Mouse (Mus musculus) MEL (cell line): ENCODE results near the gene Wdr24. TPM values are rescaled to one million over a fixed set of nuclear protein-coding genes. Genes with fewer than 3 reads are reported as not detected.

Experiments
- DNase-seq: peaks from one replicate; pipeline ENCODE4 v3.0.0; 2011; ENCODE audit warnings: low read depth, low spot score
- H3K27ac ChIP-seq: 2 replicates; pipeline ENCODE4 v1.5.1; 2012; ENCODE audit warnings: low read depth, mild to moderate bottlenecking, control low read depth, low read length, moderate library complexity; ENCODE audit not compliant: control insufficient read depth
- H3K27me3 ChIP-seq, 2 experiments: fragments of 150-350 bp in 1 of 2; sonication (generic) in 1 of 2; 2 replicates each; pipeline ENCODE4 v1.6.1; 2012; ENCODE audit warnings: low read length in 2 of 2, mild to moderate bottlenecking in 2 of 2, improper control_type of control experiment in 1 of 2, moderate library complexity in 1 of 2; ENCODE audit not compliant: insufficient read depth in 2 of 2, control insufficient read depth in 1 of 2
- H3K36me3 ChIP-seq, 2 experiments: 2 replicates each; pipeline ENCODE4 v1.6.1; 2012 to 2014; ENCODE audit warnings: low read length in 2 of 2, improper control_type of control experiment in 1 of 2, inconsistent platforms in 1 of 2, mild to moderate bottlenecking in 1 of 2; ENCODE audit not compliant: insufficient read depth in 2 of 2, control insufficient read depth in 1 of 2
- H3K4me1 ChIP-seq, 2 experiments: fragments of 150-350 bp in 1 of 2; sonication (generic) in 1 of 2; 2 replicates each; pipeline ENCODE4 v1.6.1; 2012; ENCODE audit warnings: low read length in 2 of 2, improper control_type of control experiment in 1 of 2, mild to moderate bottlenecking in 1 of 2; ENCODE audit not compliant: insufficient read depth in 2 of 2, control insufficient read depth in 1 of 2
- H3K4me3 ChIP-seq, 2 experiments: fragments of 150-350 bp in 1 of 2; sonication (generic) in 1 of 2; 2 replicates each; pipeline ENCODE4 v1.5.1; 2012; ENCODE audit warnings: low read depth in 2 of 2, low read length in 2 of 2, mild to moderate bottlenecking in 2 of 2, moderate library complexity in 2 of 2, control low read depth in 1 of 2, improper control_type of control experiment in 1 of 2; ENCODE audit not compliant: control insufficient read depth in 1 of 2, insufficient read depth in 1 of 2
- H3K79me2 ChIP-seq: 2 replicates; pipeline ENCODE4 v1.6.1; 2012; ENCODE audit warnings: mild to moderate bottlenecking, low read length, moderate library complexity; ENCODE audit not compliant: control insufficient read depth, poor library complexity, insufficient read depth
- H3K9ac ChIP-seq: 2 replicates; pipeline ENCODE4 v1.6.1; 2012; ENCODE audit warnings: low read depth, mild to moderate bottlenecking, control low read depth, low read length, moderate library complexity; ENCODE audit not compliant: control insufficient read depth, poor library complexity, severe bottlenecking
- H3K9me3 ChIP-seq: fragments of 150-350 bp; sonication (generic); replicated peaks from 2 replicates; pipeline ENCODE4 v1.6.1; 2012; ENCODE audit warnings: mild to moderate bottlenecking, low read length, improper control_type of control experiment, moderate library complexity; ENCODE audit not compliant: insufficient read depth
- BHLHE40 ChIP-seq: IDR thresholded peaks from 2 replicates; pipeline ENCODE4 v1.6.1; 2012; ENCODE audit warnings: low read depth, mild to moderate bottlenecking, inconsistent platforms, low read length, improper control_type of control experiment, borderline replicate concordance
- E2F4 ChIP-seq: IDR thresholded peaks from 2 replicates; pipeline ENCODE4 v1.6.1; 2011; ENCODE audit warnings: low read depth, low read length, improper control_type of control experiment, borderline replicate concordance
- ETS1 ChIP-seq: IDR thresholded peaks from 2 replicates; pipeline ENCODE4 v1.6.1; 2012; ENCODE audit warnings: low read depth, mild to moderate bottlenecking, inconsistent platforms, low read length, improper control_type of control experiment, moderate library complexity
- GABPA ChIP-seq: IDR thresholded peaks from 2 replicates; pipeline ENCODE4 v1.6.1; 2012; ENCODE audit warnings: low read depth, mild to moderate bottlenecking, inconsistent platforms, low read length, improper control_type of control experiment, moderate library complexity
- GATA1 ChIP-seq: IDR thresholded peaks from 2 replicates; pipeline ENCODE4 v1.6.1; 2011; ENCODE audit warnings: low read depth, low read length, improper control_type of control experiment
- HCFC1 ChIP-seq: IDR thresholded peaks from 2 replicates; pipeline ENCODE4 v1.6.1; 2012; ENCODE audit warnings: low read depth, mild to moderate bottlenecking, inconsistent platforms, low read length, improper control_type of control experiment, moderate library complexity
- JUND ChIP-seq: IDR thresholded peaks from 2 replicates; pipeline ENCODE4 v1.6.1; 2011; ENCODE audit warnings: low read depth, mild to moderate bottlenecking, improper control_type of control experiment, low read length
- MAX ChIP-seq: IDR thresholded peaks from 2 replicates; pipeline ENCODE4 v1.6.1; 2011; ENCODE audit warnings: low read length, improper control_type of control experiment
- MAZ ChIP-seq: IDR thresholded peaks from 2 replicates; pipeline ENCODE4 v1.6.1; 2012; ENCODE audit warnings: low read depth, mild to moderate bottlenecking, inconsistent platforms, low read length, improper control_type of control experiment
- MXI1 ChIP-seq: IDR thresholded peaks from 2 replicates; pipeline ENCODE4 v1.6.1; 2011; ENCODE audit warnings: mild to moderate bottlenecking, low read depth, low read length, improper control_type of control experiment
- MYB ChIP-seq: IDR thresholded peaks from 2 replicates; pipeline ENCODE4 v1.6.1; 2011; ENCODE audit warnings: mild to moderate bottlenecking, low read depth, low read length, improper control_type of control experiment
- NELFE ChIP-seq: IDR thresholded peaks from 2 replicates; pipeline ENCODE4 v1.6.1; 2011; ENCODE audit warnings: low read depth, low read length, improper control_type of control experiment
- NRF1 ChIP-seq: IDR thresholded peaks from 2 replicates; pipeline ENCODE4 v1.6.1; 2014; ENCODE audit warnings: low read depth, mild to moderate bottlenecking, inconsistent platforms, low read length, improper control_type of control experiment, moderate library complexity; ENCODE audit not compliant: poor library complexity, insufficient read depth, severe bottlenecking
- POLR2A ChIP-seq, 2 experiments: IDR thresholded peaks; 2 replicates each; pipeline ENCODE4 v1.6.1; 2011 to 2012; ENCODE audit warnings: low read length in 2 of 2, mild to moderate bottlenecking in 2 of 2, control low read depth in 1 of 2, improper control_type of control experiment in 1 of 2, low read depth in 1 of 2, moderate library complexity in 1 of 2; ENCODE audit not compliant: control insufficient read depth in 1 of 2, insufficient read depth in 1 of 2, poor library complexity in 1 of 2
- POLR2AphosphoS2 ChIP-seq: IDR thresholded peaks from 2 replicates; pipeline ENCODE4 v1.6.1; 2011; ENCODE audit warnings: low read length, improper control_type of control experiment
- POLR2AphosphoS5 ChIP-seq: IDR thresholded peaks from 2 replicates; pipeline ENCODE4 v1.6.1; 2012; ENCODE audit warnings: low read depth, borderline replicate concordance, mild to moderate bottlenecking, inconsistent platforms, low read length, moderate library complexity, mixed read lengths
- RAD21 ChIP-seq: IDR thresholded peaks from 2 replicates; pipeline ENCODE4 v1.6.1; 2011; ENCODE audit warnings: mild to moderate bottlenecking, low read depth, low read length, improper control_type of control experiment
- RCOR1 ChIP-seq: IDR thresholded peaks from 2 replicates; pipeline ENCODE4 v1.6.1; 2012; ENCODE audit warnings: low read depth, mild to moderate bottlenecking, inconsistent platforms, low read length, improper control_type of control experiment
- SIN3A ChIP-seq: IDR thresholded peaks from 2 replicates; pipeline ENCODE4 v1.6.1; 2012; ENCODE audit warnings: low read length, improper control_type of control experiment, inconsistent platforms
- TAL1 ChIP-seq: IDR thresholded peaks from 2 replicates; pipeline ENCODE4 v1.6.1; 2012; ENCODE audit warnings: mild to moderate bottlenecking, inconsistent platforms, low read length, moderate library complexity, mixed read lengths
- TBP ChIP-seq: IDR thresholded peaks from 2 replicates; pipeline ENCODE4 v1.8.0; 2011; ENCODE audit warnings: low read depth, low read length, improper control_type of control experiment
- TCF12 ChIP-seq: IDR thresholded peaks from 2 replicates; pipeline ENCODE4 v1.6.1; 2014; ENCODE audit warnings: low read depth, mild to moderate bottlenecking, inconsistent platforms, low read length, improper control_type of control experiment, moderate library complexity
- USF1 ChIP-seq: IDR thresholded peaks from 2 replicates; pipeline ENCODE4 v1.6.1; 2014; ENCODE audit warnings: low read depth, mild to moderate bottlenecking, inconsistent platforms, low read length, improper control_type of control experiment, moderate library complexity
- USF2 ChIP-seq, 2 experiments: IDR thresholded peaks; 2 replicates each; pipeline ENCODE4 v1.6.1; 2011 to 2012; ENCODE audit warnings: improper control_type of control experiment in 2 of 2, low read length in 2 of 2, borderline replicate concordance in 1 of 2, inconsistent platforms in 1 of 2, low read depth in 1 of 2, mild to moderate bottlenecking in 1 of 2; ENCODE audit not compliant: insufficient read depth in 1 of 2
- ZKSCAN1 ChIP-seq: IDR thresholded peaks from 2 replicates; pipeline ENCODE4 v1.6.1; 2012; ENCODE audit warnings: low read depth, mild to moderate bottlenecking, inconsistent platforms, low read length, improper control_type of control experiment, moderate library complexity
- ZNF384 ChIP-seq: IDR thresholded peaks from 2 replicates; pipeline ENCODE4 v1.6.1; 2012; ENCODE audit warnings: low read depth, mild to moderate bottlenecking, inconsistent platforms, low read length, improper control_type of control experiment
- polyA plus RNA-seq, 2 experiments: library from polyadenylated mRNA; stranded (reverse) in 1 of 2; unstranded in 1 of 2; fragments of >175 nt in 1 of 2; fragments of >200 nt in 1 of 2; gene quantifications; 2 replicates each; pipeline versions ENCODE4 v1.2.1 to v1.2.4; 2012; ENCODE audit warnings: low replicate concordance in 2 of 2, low read depth in 1 of 2; ENCODE audit not compliant: insufficient read length in 2 of 2, insufficient read depth in 1 of 2, missing spikeins in 1 of 2
- total RNA-seq: library from RNA; depleted of rRNA; stranded (reverse); fragments of 300-350 nt; gene quantifications from 2 replicates; pipeline ENCODE4 v1.2.3, GENCODE M21; 2012

Wdr24 gene
- total and polyA plus RNA-seq, 3 experiments = 35.0 to 38.8 TPM; not detected in 1

DNA sequence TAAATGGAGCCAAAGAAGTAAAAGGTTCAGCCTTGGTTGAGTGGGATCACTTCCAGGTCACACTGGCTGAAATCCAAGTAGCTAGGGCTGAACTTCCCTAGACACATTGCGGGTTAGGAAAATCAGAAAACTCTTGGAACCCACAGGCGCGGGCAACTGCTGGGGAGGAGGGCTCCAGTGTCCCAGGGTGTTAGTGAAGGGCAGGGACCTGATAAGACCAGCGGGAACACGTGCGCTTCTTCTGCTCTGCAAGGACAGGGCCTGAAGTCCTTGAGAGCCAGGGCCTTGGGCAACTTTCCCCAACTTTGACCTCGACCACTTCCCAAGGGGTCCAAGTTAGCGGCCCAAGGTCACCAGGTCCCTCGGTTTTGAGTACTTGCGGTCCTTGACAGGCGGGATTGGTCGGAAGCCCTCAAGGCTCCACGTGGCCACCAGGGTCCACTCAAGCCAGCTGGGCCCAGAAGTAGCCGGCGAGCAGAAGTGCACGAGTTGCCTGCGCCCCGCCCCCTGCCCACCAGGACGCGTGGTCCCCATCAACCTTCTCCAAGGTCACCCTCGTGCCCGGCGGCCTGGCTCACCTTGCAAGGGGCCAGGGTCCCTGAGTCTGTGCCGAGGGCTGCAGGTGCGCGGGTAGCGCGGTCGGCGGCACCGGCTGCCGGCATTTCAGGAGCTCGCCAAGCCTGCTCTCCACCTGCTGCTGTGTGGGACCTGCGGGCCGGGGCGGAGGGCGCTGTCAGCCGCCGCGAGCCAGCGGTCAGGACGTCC lies 44.6 kb downstream of the Wdr24 start (continued):
- TF ChIP-seq HCFC1 = peak; percentile 75
- no peak for TF ChIP-seq USF2 (IDR thresholded peaks at IDR 0.05; ENCODE audit: borderline replicate concordance in 1 of 2, insufficient read depth in 1 of 2, low read depth in 1 of 2, low read length in 2 of 2)
- peak; percentile 87 for TF ChIP-seq MAX

DNA sequence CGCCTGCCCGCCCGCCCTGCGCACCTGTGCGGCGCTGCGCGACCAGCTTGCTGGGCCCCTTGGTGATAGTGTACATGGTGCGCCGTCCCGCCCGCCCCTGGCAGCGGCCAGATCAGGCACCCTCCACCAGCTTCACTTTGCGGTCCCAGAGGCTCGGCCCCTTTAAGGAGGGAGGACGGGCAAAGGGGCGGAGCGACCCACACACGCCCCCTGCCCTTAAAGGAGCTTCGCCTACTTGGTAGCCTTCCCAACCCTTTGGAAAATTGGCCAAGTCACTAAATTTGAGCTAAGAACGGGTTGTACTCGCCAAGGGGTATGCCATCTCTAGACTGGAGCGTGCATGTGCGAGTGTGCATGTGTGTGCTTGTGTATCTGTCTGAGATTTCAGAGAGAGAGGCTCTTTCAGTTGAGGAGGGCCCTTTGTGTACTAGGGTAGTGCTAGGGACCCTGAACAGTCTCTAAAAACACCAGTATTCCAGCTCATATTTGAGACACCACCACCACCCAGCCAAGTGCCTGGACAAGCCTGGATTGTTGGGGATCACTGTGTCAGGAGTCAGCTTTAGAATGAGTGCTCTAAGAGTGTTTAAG lies 45.3 kb downstream of the Wdr24 start, which contains the start of gene Mcrip2:
Mcrip2 (minus strand) TSS at position 164 of the 591 bp plus-strand sequence.
- peaks cover 25% of the 10 kb centered on the region for H3K79me2 ChIP-seq
- peak; percentile 78 for TF ChIP-seq TBP
- TF ChIP-seq JUND = no peak
- peak; percentile 83; the same call in 1 of the 2 replicates for TF ChIP-seq MAZ
- peak; percentile 98 for TF ChIP-seq SIN3A
- peak; percentile 39; the same call in 1 of the 2 replicates for TF ChIP-seq NRF1
- no peak for TF ChIP-seq BHLHE40
- no peak for TF ChIP-seq USF1
- peak; percentile 52 for TF ChIP-seq NELFE
- TF ChIP-seq POLR2A (IDR thresholded peaks at IDR 0.05; ENCODE audit: control insufficient read depth in 1 of 2, insufficient read depth in 1 of 2, low read depth in 1 of 2, low read length in 2 of 2, poor library complexity in 1 of 2) = peak; percentile 51 to 76; a peak in 1 of 4 replicates
- peak; percentile 76 for TF ChIP-seq HCFC1
- peak; percentile 29; the same call in 1 of the 2 replicates for TF ChIP-seq TCF12
- TF ChIP-seq MYB = no peak
- peak within 1 kb of the TSS; percentile 76 to 79 for H3K4me3 ChIP-seq
- peak within 1 kb of the TSS; percentile 47 for H3K27ac ChIP-seq
- H3K9me3 ChIP-seq = no peaks in the 10 kb centered on the region
- DNase-seq = peak; percentile 91
- H3K27me3 ChIP-seq = no peaks in the 10 kb centered on the region
- peaks cover 0 to 3% of the 10 kb centered on the region in 2 experiments; a peak in 1 of 4 replicates for H3K36me3 ChIP-seq
- 0 out of 4 replicates have a peak, but pooled peaks cover 0 to 5% of the 10 kb centered on the region in 2 experiments for H3K4me1 ChIP-seq
- H3K9ac ChIP-seq = peak within 1 kb of the TSS; percentile 80

DNA sequence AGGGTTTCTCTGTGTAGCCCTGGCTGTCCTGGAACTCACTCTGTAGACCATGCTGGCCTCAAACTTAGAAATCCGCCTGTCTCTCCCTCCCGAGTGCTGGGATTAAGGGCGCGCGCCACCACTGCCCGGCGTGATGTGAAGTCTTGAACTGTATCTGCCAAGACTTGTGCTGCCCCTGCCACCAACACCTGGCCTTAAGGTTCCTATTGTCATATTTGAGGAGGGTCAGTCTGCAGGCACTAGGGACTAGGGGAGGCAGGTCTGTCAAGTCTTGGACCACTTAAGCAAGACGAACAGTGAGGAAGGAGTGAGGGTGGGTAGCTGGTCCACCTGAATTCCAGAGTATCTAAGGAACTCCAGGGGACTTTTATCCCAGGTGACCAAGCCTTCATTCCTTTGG lies 46.1 kb downstream of the Wdr24 start:
- TF ChIP-seq GATA1 (no peak), USF1 (no peak), GABPA (no peak), E2F4 (no peak), SIN3A (no peak), POLR2AphosphoS5 (no peak), RAD21 (no peak), POLR2AphosphoS2 (no peak), ETS1 (no peak), ZKSCAN1 (no peak), TCF12 (no peak), MAZ (no peak), TAL1 (no peak), NELFE (no peak), MXI1 (no peak), ZNF384 (no peak), RCOR1 (no peak), POLR2A (IDR thresholded peaks at IDR 0.05; ENCODE audit: control insufficient read depth in 1 of 2, insufficient read depth in 1 of 2, low read depth in 1 of 2, low read length in 2 of 2, poor library complexity in 1 of 2) (no peak)
- Histone ChIP-seq H3K27ac (no peak overlapping the region), H3K9ac (no peak overlapping the region), H3K27me3 (no peaks in the 10 kb centered on the region), H3K79me2 (peaks cover 25% of the 10 kb centered on the region), H3K4me3 (no peak overlapping the region), H3K4me1 (peaks cover 2 to 9% of the 10 kb centered on the region in 2 experiments; a peak in 2 of 4 replicates), H3K9me3 (no peaks in the 10 kb centered on the region), H3K36me3 (peaks cover 0 to 3% of the 10 kb centered on the region in 2 experiments; a peak in 1 of 4 replicates)
- DNase-seq = no peak
